Mouse (Mus musculus): ENCODE data around the gene AI854703. TPM values are rescaled to one million over a fixed set of nuclear protein-coding genes. Genes with fewer than 3 reads are reported as not detected.

Gene AI854703
- total RNA-seq, 1 experiment = 0.67 TPM

- DNase-seq (ENCODE audit: low read depth, low spot score) = no peak
- H3K4me1 ChIP-seq (ENCODE audit: control insufficient read depth in 2 of 2, insufficient read depth in 2 of 2, low read length in 2 of 2, poor library complexity in 1 of 2) = peaks cover 4 to 14% of the 10 kb centered on the region in 2 experiments
- no peaks in the 10 kb centered on the region for H3K9me3 ChIP-seq (ENCODE audit: control insufficient read depth, insufficient read depth, low read depth, low read length)
- no peak overlapping the region; the same call in 1 of the 2 replicates for H3K27ac ChIP-seq (ENCODE audit: insufficient read depth, low read depth, low read length, poor library complexity, severe bottlenecking)
- H3K4me3 ChIP-seq (ENCODE audit: insufficient read depth in 1 of 2, low read depth in 1 of 2, low read length in 2 of 2, poor library complexity in 1 of 2, severe bottlenecking in 1 of 2) = no peak overlapping the region
- in situ Hi-C loops (cut with MboI; ENCODE audit: low sequenced_read_pairs in 2 of 2, unreplicated experiment in 2 of 2) = no loop called here
- no peaks in the 10 kb centered on the region for H3K36me3 ChIP-seq (ENCODE audit: control insufficient read depth, insufficient read depth, low read length, poor library complexity, severe bottlenecking)
- no peak for TF ChIP-seq ZNF384 (IDR thresholded peaks at IDR 0.05; ENCODE audit: low read depth, low read length)
- TF ChIP-seq ZC3H11A (IDR thresholded peaks at IDR 0.05; ENCODE audit: borderline replicate concordance, low read depth, low read length) = no peak
- no peak overlapping the region; the same call in 1 of the 2 replicates for H3K9ac ChIP-seq (ENCODE audit: insufficient read depth, low read depth, low read length, poor library complexity, severe bottlenecking)
Measured at GRCm38 (mm10) chr6:48676860-48677415, 50.4 kb downstream of the AI854703 start.

GRCm38 (mm10) chr6:48677492-48678345 lies 51.2 kb downstream of the AI854703 start:
- in situ Hi-C loops (cut with MboI; ENCODE audit: low sequenced_read_pairs in 2 of 2, unreplicated experiment in 2 of 2) = no loop called here
- Histone ChIP-seq H3K36me3 (ENCODE audit: control insufficient read depth, insufficient read depth, low read length, poor library complexity, severe bottlenecking) (no peaks in the 10 kb centered on the region), H3K27ac (ENCODE audit: insufficient read depth, low read depth, low read length, poor library complexity, severe bottlenecking) (no peak overlapping the region), H3K4me3 (ENCODE audit: insufficient read depth in 1 of 2, low read depth in 1 of 2, low read length in 2 of 2, poor library complexity in 1 of 2, severe bottlenecking in 1 of 2) (no peak overlapping the region), H3K9ac (ENCODE audit: insufficient read depth, low read depth, low read length, poor library complexity, severe bottlenecking) (no peak overlapping the region), H3K4me1 (ENCODE audit: control insufficient read depth in 2 of 2, insufficient read depth in 2 of 2, low read length in 2 of 2, poor library complexity in 1 of 2) (peaks cover 4 to 14% of the 10 kb centered on the region in 2 experiments), H3K9me3 (ENCODE audit: control insufficient read depth, insufficient read depth, low read depth, low read length) (no peaks in the 10 kb centered on the region)
- TF ChIP-seq ZNF384 (IDR thresholded peaks at IDR 0.05; ENCODE audit: low read depth, low read length) (no peak), ZC3H11A (IDR thresholded peaks at IDR 0.05; ENCODE audit: borderline replicate concordance, low read depth, low read length) (no peak), CHD2 (IDR thresholded peaks at IDR 0.05; ENCODE audit: low read depth, low read length) (no peak), MAFK (IDR thresholded peaks at IDR 0.05; ENCODE audit: insufficient read depth, low read depth, low read length) (no peak), HCFC1 (IDR thresholded peaks at IDR 0.05; ENCODE audit: borderline replicate concordance, insufficient read depth, low read length) (no peak)
- DNase-seq (ENCODE audit: low read depth, low spot score) = no peak

GRCm38 (mm10) chr6:48678391-48678790 lies 51.8 kb downstream of the AI854703 start:
- in situ Hi-C loops (cut with MboI; ENCODE audit: low sequenced_read_pairs in 2 of 2, unreplicated experiment in 2 of 2) = no loop called here
- H3K9ac ChIP-seq (ENCODE audit: insufficient read depth, low read depth, low read length, poor library complexity, severe bottlenecking) = no peak overlapping the region

DNA sequence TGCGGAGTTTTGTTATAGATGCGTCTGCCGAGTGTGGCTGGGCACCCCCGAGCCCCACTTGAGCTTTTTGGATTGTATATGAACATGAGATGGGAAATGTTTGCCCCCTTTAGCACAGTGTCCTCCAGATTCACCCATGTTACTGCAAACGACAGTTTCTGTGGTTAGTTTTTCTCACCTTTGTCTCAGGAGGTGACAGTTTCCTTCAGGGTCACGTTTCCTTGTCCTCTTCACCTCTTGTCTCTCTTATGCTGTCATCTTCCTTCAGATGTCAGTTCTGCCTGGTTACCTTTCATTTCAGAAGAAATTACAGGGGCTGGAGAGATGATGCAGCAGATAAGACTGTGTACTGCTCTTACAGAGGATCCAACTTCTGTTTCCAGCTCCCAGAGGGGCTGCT lies 53.1 kb downstream of the AI854703 start:
- in situ Hi-C loops (cut with MboI; ENCODE audit: low sequenced_read_pairs in 2 of 2, unreplicated experiment in 2 of 2) = no loop called here
- no peak for TF ChIP-seq HCFC1 (IDR thresholded peaks at IDR 0.05; ENCODE audit: borderline replicate concordance, insufficient read depth, low read length)
- no peak overlapping the region for H3K4me3 ChIP-seq (ENCODE audit: insufficient read depth in 1 of 2, low read depth in 1 of 2, low read length in 2 of 2, poor library complexity in 1 of 2, severe bottlenecking in 1 of 2)
- no peak overlapping the region for H3K9ac ChIP-seq (ENCODE audit: insufficient read depth, low read depth, low read length, poor library complexity, severe bottlenecking)
- H3K36me3 ChIP-seq (ENCODE audit: control insufficient read depth, insufficient read depth, low read length, poor library complexity, severe bottlenecking) = no peaks in the 10 kb centered on the region
- H3K27ac ChIP-seq (ENCODE audit: insufficient read depth, low read depth, low read length, poor library complexity, severe bottlenecking) = no peak overlapping the region
- no peak for DNase-seq (ENCODE audit: low read depth, low spot score)
- H3K4me1 ChIP-seq (ENCODE audit: control insufficient read depth in 2 of 2, insufficient read depth in 2 of 2, low read length in 2 of 2, poor library complexity in 1 of 2) = peaks cover 4 to 14% of the 10 kb centered on the region in 2 experiments
- no peaks in the 10 kb centered on the region for H3K9me3 ChIP-seq (ENCODE audit: control insufficient read depth, insufficient read depth, low read depth, low read length)

More at GRCm38 (mm10) chr6:48678391-48678790, 51.8 kb downstream of the AI854703 start:
- Histone ChIP-seq H3K4me3 (ENCODE audit: insufficient read depth in 1 of 2, low read depth in 1 of 2, low read length in 2 of 2, poor library complexity in 1 of 2, severe bottlenecking in 1 of 2) (no peak overlapping the region), H3K36me3 (ENCODE audit: control insufficient read depth, insufficient read depth, low read length, poor library complexity, severe bottlenecking) (no peaks in the 10 kb centered on the region), H3K9me3 (ENCODE audit: control insufficient read depth, insufficient read depth, low read depth, low read length) (no peaks in the 10 kb centered on the region), H3K4me1 (ENCODE audit: control insufficient read depth in 2 of 2, insufficient read depth in 2 of 2, low read length in 2 of 2, poor library complexity in 1 of 2) (peaks cover 4 to 14% of the 10 kb centered on the region in 2 experiments), H3K27ac (ENCODE audit: insufficient read depth, low read depth, low read length, poor library complexity, severe bottlenecking) (no peak overlapping the region)
- no peak for DNase-seq (ENCODE audit: low read depth, low spot score)
- no peak for TF ChIP-seq HCFC1 (IDR thresholded peaks at IDR 0.05; ENCODE audit: borderline replicate concordance, insufficient read depth, low read length)
- TF ChIP-seq ZC3H11A (IDR thresholded peaks at IDR 0.05; ENCODE audit: borderline replicate concordance, low read depth, low read length) = no peak
- no peak for TF ChIP-seq CHD2 (IDR thresholded peaks at IDR 0.05; ENCODE audit: low read depth, low read length)
